Mouse (Mus musculus): ENCODE measurements at regions not wholly inside any gene's neighbourhood (a gene's known extent, or its start where the extent isn't known, plus 50 kb on each side); places are given as distances from the start of the nearest gene placed in this dataset.

DNA sequence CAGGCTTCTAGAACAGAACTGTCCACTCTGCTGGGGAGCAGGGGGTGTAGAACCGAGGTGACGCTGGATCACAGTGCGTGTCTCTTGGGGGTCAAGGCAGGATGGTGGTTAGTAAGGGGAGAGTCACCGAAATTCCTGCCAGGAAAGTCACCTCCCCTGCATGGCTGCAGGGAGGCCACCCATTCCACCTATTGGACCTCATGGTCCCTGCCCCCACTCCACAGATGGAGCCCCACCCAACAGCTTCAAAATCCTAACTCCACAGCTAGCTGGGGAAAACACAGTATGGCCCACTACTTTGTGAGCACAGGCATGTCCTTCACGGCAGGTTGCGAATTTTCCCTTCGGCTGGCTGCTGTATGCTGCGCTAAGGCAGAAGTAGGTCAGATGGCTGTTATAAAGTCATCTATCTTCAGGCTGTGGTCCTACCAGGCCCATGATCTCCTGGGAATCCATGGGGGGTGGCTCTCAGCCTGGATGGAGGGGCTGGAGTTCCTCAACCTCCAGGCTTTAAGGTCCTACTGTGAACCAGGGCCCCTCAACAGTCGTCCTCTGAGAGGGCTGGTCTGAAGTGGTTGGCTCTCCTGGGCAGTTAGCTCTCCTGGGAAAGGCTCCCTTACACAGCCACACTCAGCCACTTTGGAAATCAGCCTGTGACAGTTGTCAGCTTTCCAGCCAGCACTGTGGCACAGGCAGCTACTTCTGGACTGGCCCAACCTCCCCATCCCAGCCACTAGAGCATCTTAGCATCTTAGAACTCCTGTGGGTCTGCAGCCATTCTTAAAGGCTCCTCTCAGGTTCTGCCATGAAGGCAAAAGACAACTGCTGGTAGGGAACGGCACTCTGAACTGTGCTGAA lies 124.0 kb upstream of the Klf14 start:
- intact Hi-C loops (cut with DNase I) = no loop called here

DNA sequence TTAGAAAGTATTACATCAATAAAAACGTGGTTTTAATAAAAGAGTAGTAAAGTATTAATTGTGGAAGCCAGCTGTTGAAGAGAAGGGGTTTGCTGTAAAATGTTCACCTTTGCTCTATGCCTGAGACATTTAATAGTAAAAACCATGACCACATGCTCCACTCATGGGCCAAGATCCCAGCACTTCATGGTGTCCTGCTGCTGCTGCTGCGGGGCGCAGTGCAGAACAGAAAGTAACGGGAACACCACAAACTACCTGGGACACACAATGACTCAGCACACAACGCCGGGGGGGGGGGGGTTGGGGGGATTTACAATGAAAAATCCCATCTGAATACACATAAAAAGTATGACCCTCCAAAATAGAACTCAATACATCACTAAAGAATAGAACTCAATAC lies 124.8 kb upstream of the Klf14 start:
- intact Hi-C loops (cut with DNase I) = no loop called here

DNA sequence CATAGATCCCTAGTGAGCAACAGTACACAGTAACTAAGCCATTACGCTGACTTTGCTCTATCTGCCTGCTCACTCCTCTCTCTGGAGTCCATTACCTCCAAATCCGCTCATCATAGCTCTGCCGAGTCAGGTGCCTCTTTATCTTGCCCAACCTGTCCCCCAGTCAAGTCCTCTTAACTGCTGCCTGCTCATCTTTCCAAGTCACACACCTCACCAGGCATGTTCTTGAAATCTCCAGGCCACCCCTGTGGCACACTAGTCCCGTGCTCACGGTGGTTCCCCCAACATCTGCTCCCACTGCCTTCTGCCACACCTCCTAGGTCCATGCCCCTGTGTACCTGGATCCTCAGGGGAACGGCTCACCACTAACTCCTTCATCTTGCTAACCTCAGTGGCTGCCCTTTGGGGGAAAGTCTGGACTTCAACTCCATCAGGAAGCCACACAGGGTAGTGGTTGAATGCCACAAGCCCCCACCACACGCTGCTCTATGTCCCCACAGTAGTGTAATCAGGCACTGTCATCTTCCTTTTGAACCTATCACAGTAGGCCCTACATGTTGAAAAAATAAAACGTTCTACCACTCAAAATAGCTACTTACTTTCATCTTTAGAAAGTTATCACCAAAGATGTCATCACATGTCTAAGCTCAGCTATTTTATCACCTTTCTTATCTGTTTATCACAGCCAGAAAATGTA lies 126.3 kb upstream of the Klf14 start:
- intact Hi-C loops (cut with DNase I) = no loop called here

DNA sequence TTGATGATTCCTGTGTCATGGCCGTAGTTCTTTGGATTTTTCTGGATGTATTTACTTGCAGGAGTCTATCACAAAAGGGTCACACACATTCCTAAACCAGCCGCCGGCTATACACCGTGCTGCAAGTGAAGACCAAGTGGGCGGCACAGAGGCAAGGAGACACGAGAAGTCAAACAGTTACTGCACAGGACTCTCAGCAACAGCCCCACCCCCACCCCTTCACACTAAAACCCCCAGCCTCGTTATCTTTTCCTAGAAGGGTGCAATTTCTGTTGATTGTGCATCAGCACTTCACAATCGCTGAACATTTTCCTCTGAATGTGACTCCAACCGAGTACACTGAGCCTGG lies 126.9 kb upstream of the Klf14 start:
- intact Hi-C loops (cut with DNase I) = no loop called here

DNA sequence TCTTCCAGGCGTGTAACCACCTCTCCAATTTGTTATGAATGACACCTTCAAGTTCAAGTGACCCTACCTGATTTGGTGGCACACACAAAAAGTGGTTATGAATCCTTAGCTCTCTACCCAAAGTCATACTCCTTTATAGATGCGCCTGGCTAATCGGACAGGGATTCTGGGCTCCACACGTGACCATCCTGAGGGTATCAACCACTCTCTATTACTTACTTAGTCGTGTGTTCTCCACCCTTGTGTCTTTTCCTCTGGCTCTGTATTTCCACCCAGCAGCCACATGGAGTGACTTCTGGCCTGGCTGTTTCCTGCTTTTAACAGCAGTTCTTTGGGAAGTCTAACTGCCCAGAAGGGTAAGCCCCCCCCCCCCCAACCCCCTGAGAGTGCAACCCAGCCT lies 127.4 kb upstream of the Klf14 start:
- intact Hi-C loops (cut with DNase I) = no loop called here

DNA sequence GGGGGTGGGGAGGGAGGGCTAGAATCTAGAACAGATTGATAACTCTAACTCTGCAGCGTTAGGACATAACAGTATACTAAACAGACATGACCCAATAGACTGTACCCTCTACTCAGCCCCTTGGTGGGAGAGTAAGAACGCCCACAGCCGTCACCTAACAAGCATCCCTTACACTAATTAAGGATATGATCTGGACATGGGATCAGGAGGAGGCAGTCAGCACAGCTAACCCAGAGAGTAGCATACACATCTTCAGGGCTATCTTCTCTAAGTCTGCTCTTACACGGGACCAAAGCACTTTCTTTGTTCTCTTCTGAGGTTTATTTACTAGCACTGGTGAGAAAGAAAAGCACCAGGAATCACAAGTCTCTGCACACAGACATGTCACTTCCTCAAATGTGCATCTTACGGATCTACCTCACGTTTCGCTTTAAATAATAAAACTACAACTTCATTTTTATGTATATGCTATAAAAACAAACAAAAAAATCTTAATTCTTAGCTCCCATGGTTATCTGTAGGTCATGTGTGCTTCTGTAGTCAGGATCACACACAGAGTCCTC lies 128.0 kb upstream of the Klf14 start:
- intact Hi-C loops (cut with DNase I) = no loop called here

DNA sequence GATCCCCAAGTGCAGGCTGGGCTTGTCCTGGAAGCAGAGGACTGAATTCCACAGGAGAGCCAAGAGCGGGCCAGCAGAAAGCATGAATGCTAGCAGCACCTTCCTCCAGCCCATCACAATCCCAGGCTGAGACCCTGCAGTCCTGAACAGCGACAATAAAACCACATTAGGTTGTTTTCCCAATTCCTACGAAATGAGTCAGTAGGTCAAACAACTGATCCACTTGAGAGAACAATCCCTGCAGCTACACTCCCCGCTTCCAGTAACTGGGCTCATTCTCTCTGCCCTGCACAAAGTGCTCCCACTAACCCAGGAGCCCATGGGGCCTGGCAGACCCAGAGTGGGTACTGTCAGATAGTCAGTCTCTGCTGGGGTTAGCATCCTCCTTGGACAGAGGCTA lies 128.6 kb upstream of the Klf14 start:
- intact Hi-C loops (cut with DNase I) = no loop called here

DNA sequence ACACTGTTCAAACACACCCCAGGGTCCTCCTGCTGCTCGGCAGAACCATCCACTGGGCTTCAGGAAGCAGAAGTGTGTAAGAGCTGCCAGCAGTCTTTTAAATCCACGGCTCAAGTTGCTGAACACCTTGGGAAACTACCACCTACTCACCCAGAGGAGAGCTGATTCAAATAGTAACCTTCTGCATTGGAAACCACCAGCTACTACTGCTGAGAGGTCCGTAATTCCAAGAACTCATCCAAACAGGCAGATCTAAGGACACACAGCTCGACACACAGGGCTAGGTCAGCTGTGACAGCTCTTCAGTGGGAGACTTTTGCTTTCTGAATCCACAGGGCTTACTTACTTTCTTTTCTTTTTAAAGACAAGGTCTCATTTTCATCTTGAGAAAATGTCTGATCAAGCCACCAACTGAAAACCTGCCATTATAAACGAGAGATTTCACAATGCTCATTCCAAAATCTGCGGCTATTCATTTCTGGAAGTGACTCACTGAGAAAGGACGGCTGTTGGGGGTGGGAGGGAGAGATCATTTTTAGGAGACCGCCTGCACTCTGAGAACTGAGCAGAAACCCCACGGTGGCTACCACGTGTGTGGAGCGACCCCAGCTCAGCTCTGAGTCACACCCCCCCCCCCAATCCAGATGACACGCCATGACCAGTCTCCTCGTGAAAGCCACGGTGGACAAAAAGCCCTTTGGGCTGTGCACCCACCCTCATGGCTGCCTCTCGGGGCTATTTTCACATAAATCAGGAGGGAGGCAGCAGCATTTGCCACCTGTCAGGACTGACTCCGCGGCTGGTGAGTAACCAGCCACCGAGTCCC lies 129.5 kb upstream of the Klf14 start:
- intact Hi-C loops (cut with DNase I) = no loop called here

DNA sequence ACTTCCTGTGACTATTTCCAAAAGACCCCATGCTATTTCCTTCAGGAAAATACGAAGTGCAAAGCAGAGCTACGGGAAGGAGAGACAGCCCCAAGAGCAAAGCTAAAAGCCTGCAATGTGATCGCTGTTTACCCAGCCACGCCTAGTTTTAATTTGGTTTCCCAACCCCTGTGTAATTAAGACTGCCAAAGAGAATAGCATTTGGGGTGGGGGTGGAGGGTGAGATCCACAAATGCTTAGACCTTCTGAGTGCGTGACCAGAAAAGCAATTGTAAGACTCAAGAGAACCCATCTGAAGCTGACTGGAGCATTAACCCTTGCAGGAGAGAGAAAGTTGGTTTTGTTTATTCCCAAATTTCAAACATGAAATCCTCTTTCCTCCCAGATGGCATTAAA lies 130.1 kb upstream of the Klf14 start:
- intact Hi-C loops (cut with DNase I) = no loop called here

DNA sequence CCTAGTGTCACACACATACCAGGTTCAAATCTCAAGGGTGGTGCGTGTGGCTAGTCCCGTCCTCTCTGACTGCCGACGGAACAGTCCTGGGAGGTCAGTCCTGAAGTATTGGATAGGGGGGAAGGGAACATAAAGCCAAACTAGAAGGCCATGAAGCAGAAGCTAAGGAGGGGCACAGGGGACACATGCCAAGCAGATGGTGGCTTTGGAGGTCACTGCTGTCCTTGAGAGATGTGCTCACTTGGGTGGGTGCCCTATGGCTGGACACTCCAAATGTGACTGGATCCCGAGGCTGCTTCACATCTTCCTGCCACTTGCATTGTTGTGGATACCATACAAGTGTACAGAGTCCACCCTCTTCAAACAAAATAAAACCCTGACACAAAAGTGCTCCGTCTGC lies 131.4 kb upstream of the Klf14 start:
- intact Hi-C loops (cut with DNase I) = no loop called here

DNA sequence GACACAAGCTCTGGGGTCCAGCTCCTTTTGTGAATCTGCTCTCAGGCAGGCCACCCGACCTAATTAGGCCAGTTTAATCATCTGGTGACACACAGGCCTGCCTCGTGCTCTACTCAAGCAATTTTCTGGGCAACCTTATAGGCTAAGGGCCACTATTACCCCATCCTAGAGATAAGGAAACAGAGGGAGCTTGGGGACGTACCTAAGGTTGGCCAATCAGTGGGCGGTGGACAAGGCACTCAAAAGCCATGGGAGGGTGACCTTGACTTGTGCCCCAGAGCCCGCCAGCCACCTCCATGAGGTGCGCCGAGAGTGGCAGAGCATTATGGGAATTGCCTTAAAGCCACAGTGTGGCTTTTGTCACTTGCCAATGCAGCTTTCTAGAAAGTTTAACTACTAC lies 131.9 kb upstream of the Klf14 start:
- intact Hi-C loops (cut with DNase I) = no loop called here

DNA sequence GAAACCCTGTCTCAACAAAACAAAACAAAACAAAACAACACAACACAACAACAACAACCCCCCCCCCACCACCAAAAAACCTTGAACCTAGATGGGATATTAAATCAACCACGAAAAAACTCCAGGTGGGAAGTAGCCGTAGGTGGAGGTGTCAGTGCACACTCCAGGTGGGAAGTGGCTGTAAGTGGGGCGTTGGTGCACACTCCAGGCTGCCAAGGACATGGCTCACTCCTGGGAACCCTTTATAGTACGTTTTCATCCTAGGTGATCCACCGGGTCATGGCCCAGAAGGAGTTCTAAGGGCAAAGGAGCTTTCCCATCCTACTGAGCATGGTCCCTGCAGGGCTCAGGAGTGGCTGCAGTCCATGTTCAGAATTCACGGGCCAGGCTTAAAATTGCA lies 133.4 kb upstream of the Klf14 start:
- intact Hi-C loops (cut with DNase I) = no loop called here

DNA sequence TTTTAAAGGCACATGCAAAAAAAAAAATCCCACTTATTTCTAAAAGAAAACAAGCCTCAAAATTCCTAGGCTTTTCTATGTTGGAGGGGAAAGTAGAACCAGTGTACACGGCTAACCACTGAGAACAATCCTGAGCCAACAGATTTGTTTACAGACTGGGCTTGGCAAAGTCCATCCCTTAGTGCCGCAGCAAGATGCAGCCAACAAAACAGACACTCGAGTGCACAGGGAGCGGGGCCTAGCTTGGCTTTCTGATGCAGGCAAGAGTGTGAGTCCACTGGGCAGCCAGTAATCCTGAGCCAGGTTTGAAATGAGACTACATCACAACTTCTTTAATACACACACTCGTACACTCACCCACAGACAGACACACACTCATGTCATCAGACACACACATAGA lies 133.9 kb upstream of the Klf14 start:
- intact Hi-C loops (cut with DNase I) = no loop called here

DNA sequence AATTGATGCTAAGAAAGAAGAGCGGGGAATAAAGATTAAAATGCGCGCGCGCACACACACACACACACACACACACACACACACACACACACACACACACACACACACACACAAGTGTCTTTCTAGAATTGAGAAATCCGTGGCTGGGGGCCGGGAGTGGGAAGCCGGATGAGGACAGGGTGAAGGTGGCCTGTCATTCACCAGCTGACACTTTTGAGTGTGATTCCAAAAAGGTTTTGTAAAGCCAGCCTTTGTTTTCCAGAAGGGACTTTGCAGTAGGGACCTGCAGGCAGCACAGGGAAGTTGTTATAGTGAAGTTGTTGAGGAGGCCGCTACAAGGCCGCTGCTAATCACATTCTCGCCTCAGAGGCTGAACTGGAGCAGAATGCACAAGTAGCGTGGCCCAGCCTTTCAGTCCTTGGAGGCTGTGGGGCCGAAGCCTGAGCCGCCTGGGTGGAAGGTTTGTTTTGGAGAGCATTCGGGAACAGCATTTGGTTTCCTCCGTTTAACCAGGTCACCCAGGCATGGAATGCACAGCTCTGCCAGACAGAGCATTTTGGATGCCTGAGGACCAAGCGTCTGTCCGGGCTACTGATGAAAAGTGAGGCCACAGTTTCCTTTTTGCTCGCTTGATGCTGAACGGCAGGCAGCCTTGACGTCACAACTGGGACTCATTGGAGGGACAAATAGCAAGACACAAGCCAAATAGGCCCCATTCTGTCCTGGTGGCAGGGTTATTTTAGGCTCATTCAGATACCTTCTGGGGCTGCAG lies 137.3 kb upstream of the Klf14 start:
- intact Hi-C loops (cut with DNase I) = no loop called here

DNA sequence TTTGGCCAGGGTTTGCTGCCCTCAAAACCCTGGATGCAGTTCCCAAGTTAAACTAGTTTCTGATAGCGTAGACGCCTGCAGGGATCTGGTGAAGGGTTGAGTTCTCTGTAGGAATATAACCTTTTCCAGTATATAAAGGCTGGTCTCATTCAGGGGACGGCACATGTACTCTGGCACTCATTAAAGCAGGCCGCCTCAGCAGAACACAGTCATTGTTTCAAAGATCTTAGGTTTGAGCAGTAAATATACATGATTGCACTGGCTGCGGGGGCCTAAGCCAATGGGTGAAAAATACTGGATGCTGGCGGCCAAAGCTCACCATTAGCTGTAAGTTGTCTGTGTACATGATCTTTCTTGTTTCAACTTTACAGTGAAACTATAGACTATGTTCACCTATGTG lies 137.9 kb upstream of the Klf14 start:
- intact Hi-C loops (cut with DNase I) = no loop called here

DNA sequence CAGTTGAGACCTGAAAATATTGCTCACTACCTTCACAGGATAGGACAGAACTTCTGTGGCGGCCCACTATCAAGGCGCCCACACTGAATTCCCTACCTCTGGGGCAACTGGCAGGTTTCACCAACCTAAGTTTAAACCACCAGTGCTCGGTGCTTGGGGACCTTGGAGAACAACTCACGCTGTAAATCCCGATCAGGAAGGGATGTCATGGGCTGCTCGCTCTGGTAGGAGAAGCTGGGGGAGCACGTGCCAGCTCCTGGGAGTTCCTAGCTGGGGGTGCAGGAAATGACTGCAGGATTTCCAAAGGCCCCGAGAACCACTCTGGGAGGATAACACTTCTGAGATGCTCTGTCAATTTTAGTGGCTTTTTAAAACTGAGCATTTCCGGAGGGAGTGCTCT lies 138.4 kb upstream of the Klf14 start:
- intact Hi-C loops (cut with DNase I) = no loop called here

DNA sequence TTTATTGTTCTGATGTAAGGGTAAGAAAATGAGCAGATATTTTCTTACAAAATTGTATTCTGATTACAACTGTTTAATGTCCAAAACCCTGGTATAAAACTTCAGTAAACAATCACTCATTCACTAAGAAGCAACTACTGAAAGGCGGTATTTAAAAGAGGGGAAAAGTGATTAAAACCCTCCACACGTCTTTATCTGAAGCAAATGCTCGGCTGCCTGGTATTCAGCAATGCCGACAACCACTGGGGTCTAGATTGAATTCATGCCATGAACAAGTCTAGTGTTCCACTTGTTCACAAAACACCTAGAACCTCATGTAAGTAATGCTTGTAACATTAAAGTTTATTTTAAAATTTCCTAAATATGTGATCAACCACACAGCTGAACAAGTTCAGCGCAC lies 139.2 kb upstream of the Klf14 start:
- intact Hi-C loops (cut with DNase I) = no loop called here

DNA sequence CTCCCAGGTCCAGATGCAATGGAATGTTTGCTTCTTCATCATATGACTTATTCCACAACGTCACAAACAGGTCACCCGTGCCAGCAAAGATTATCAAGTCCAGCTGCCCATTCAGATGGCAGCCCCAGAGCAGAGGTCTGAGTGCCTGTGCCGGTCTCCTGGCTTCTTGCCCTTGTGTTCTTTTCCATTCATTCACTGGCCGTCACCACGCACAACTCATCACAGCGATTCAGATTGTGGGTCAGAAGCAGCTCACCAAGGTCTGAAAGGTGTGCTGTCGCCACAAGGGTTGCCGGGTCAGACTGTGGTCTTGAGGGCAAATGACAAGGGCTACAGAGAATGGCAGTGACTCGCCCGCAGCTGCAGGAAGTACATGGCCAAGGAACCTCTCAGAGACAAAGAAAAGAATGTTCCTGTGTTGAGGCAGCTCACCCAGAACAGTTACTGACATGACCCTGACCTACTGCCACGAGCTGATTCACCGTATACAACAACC lies 141.3 kb upstream of the Klf14 start:
- intact Hi-C loops (cut with DNase I) = no loop called here

DNA sequence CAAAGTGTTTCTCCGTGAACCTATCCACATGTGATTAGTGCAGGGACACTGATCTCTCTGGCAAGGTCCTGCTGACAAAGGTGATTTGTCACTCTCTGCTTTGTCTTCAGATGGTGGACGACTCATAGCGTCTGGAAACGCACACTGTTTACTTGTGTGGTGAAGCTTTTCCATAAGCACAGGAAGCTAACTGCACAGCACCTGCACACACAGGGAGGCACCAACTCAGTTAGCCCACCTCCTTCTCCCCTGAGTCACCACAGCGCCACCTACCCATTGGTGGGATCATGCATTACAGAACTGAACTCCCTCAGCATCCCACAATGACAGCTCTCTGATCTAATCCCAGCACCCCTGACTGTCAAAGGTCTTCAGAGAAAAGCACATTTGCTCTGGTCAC lies 141.9 kb upstream of the Klf14 start:
- intact Hi-C loops (cut with DNase I) = no loop called here

DNA sequence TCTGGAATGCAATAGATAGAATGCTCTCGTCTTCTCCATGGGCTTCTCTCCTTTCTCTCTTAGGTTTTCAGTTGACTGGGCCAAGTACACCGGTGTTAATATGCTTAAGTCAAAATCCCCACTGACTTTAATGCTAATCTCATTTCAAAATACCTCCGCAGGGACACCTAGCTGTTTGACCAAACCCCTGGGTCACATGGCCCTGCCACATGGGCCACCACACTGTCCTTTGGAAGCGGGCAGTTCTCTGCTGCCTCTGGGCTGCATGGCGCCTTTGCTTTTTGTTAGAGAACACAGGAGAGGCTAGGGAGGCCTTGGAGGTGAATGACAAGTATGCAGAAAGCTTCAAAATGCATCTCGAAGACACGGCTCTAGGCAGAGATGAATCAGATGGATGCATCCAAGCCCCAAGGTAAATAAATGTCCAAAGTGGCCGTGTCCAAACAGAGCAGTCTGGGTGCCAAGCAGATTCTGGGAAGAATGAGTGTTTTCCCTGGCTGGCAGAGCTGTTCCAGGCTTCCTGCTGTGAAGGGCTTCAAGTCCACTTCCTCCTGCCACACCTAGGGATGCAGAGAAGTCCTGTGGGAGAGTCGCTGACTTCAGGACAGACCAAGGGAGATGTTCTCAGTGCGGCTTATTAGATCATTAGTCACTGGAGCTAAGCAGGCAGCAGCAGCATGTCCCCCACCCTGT lies 147.4 kb upstream of the Klf14 start:
- intact Hi-C loops (cut with DNase I) = no loop called here
